Mouse (Mus musculus) embryonic facial prominence, embryonic 11.5 days (tissue): ENCODE measurements around the gene Nit1. TPM values are rescaled to one million over a fixed set of nuclear protein-coding genes. Genes with fewer than 3 reads are reported as not detected.
"Not testable (repeated sequence)": the region's sequence is repeated elsewhere in the genome, so short reads cannot be mapped to it uniquely, and the experiment has no call there.

Experiments used
- ATAC-seq: fragments of 200-750 bp; cut with Nextera tagmentation; replicated peaks from 2 replicates; pipeline ENCODE4 v1.8.0; 2017; ENCODE audit warnings: low read depth; ENCODE audit not compliant: insufficient number of reproducible peaks, low FRiP score, low TSS enrichment
- DNase-seq: peaks from one replicate; pipeline ENCODE4 v3.0.0-alpha.2; 2015; ENCODE audit warnings: low spot score
- H3K27ac ChIP-seq: fragments of 300-500 bp; sonication (generic); replicated peaks from 2 replicates; pipeline ENCODE4 v1.5.1; 2014; ENCODE audit warnings: mild to moderate bottlenecking, low read depth, low read length, control low read depth
- H3K27me3 ChIP-seq: fragments of 300-500 bp; sonication (generic); 2 replicates; pipeline ENCODE4 v1.6.1; 2014; ENCODE audit warnings: mild to moderate bottlenecking, low read length, moderate library complexity, mixed read lengths; ENCODE audit not compliant: control insufficient read depth, insufficient read depth
- H3K36me3 ChIP-seq: fragments of 300-500 bp; sonication (generic); replicated peaks from 2 replicates; pipeline ENCODE4 v1.6.1; 2014; ENCODE audit warnings: low read depth, mild to moderate bottlenecking, low read length, moderate library complexity, mixed read lengths; ENCODE audit not compliant: control insufficient read depth, insufficient read depth
- H3K4me1 ChIP-seq: fragments of 300-500 bp; sonication (generic); 2 replicates; pipeline ENCODE4 v1.6.1; 2014; ENCODE audit warnings: low read length, mixed read lengths; ENCODE audit not compliant: control insufficient read depth, insufficient read depth
- H3K4me2 ChIP-seq: fragments of 300-500 bp; sonication (generic); 2 replicates; pipeline ENCODE4 v1.6.1; 2014; ENCODE audit warnings: low read depth, mild to moderate bottlenecking, control low read depth, low read length, moderate library complexity
- H3K4me3 ChIP-seq: fragments of 300-500 bp; sonication (generic); 2 replicates; pipeline ENCODE4 v1.5.1; 2014; ENCODE audit warnings: low read depth, low read length, control low read depth
- H3K9ac ChIP-seq: fragments of 300-500 bp; sonication (generic); replicated peaks from 2 replicates; pipeline ENCODE4 v1.6.1; 2014; ENCODE audit warnings: mild to moderate bottlenecking, control low read depth, low read length
- H3K9me3 ChIP-seq: fragments of 300-500 bp; sonication (generic); replicated peaks from 2 replicates; pipeline ENCODE4 v1.6.1; 2016; ENCODE audit warnings: mild to moderate bottlenecking, low read length, inconsistent platforms, mixed read lengths; ENCODE audit not compliant: control insufficient read depth
- WGBS: fragments of 180-500 bp; shearing (Covaris S2); extraction: QIAGEN DNeasy Blood & Tissue Kit; methylation state at CpG from one replicate; pipeline ENCODE4 v1.1.7; 2014; 5-methylcytosine and 5-hydroxymethylcytosine counted together
- polyA plus RNA-seq: library from polyadenylated mRNA; unstranded; fragments of >200 nt; fragmentation: Nextera tagmentation; extraction: Ambion mirVana; gene quantifications from 2 replicates; pipeline ENCODE4 v1.2.1, GENCODE M21; 2014

The Nit1 gene
- polyA plus RNA-seq, 1 experiment from 2014 or later, result 29.8 TPM

GRCm38 (mm10) chr1:171309321-171309720 is 36.1 kb downstream of the Nit1 start:
- Histone ChIP-seq H3K9ac (no peak overlapping the region), H3K4me1 (no peaks in the 10 kb centered on the region), H3K4me2 (no peak overlapping the region), H3K27me3 (no peaks in the 10 kb centered on the region), H3K9me3 (no peaks in the 10 kb centered on the region), H3K4me3 (no peak overlapping the region), H3K27ac (no peak overlapping the region), H3K36me3 (no peaks in the 10 kb centered on the region)
- DNase-seq (no peak), ATAC-seq (no peak)
- WGBS, result 67% methylated on average over 2 of the region's 2 CpGs

- not testable (repeated sequence) for H3K27me3 ChIP-seq, H3K27ac ChIP-seq, H3K4me2 ChIP-seq, H3K4me1 ChIP-seq, H3K9ac ChIP-seq, H3K9me3 ChIP-seq, H3K4me3 ChIP-seq, H3K36me3 ChIP-seq, DNase-seq, ATAC-seq
- 73% methylated on average over 5 of the region's 5 CpGs for WGBS
Measured at GRCm38 (mm10) chr1:171306157-171306556, 39.3 kb downstream of the Nit1 start.

- no peaks in the 10 kb centered on the region for H3K9me3 ChIP-seq
- H3K27ac ChIP-seq, result no peak overlapping the region
- H3K4me1 ChIP-seq, result no peaks in the 10 kb centered on the region
- no peak for ATAC-seq
- DNase-seq, result no peak
- no peaks in the 10 kb centered on the region for H3K27me3 ChIP-seq
- H3K4me2 ChIP-seq, result no peak overlapping the region
- no peak overlapping the region for H3K4me3 ChIP-seq
- H3K9ac ChIP-seq, result no peak overlapping the region
- WGBS, result 63% methylated on average over 3 of the region's 3 CpGs
- H3K36me3 ChIP-seq, result no peaks in the 10 kb centered on the region
Measured at GRCm38 (mm10) chr1:171298226-171298625, 47.2 kb downstream of the Nit1 start.

- H3K27me3 ChIP-seq, result no peaks in the 10 kb centered on the region
- peak overlapping the region; percentile 91 for H3K9ac ChIP-seq
- peak overlapping the region; percentile 91 for H3K27ac ChIP-seq
- H3K36me3 ChIP-seq, result no peaks in the 10 kb centered on the region
- H3K4me1 ChIP-seq, result no peaks in the 10 kb centered on the region
- H3K4me2 ChIP-seq, result peak overlapping the region; percentile 45
- peak overlapping the region; percentile 71 for H3K4me3 ChIP-seq
- DNase-seq, result no peak
- no peaks in the 10 kb centered on the region for H3K9me3 ChIP-seq
- ATAC-seq, result peak; percentile 7; the same call in 1 of the 2 replicates
- 22% methylated on average over 3 of the region's 3 CpGs for WGBS
Measured at GRCm38 (mm10) chr1:171295063-171295402, 50.4 kb downstream of the Nit1 start.

- H3K9me3 ChIP-seq, result no peaks in the 10 kb centered on the region
- ATAC-seq, result peak; percentile 42
- H3K4me2 ChIP-seq, result peak within 1 kb of the TSS; percentile 46
- H3K36me3 ChIP-seq, result no peaks in the 10 kb centered on the region
- peak within 1 kb of the TSS; percentile 91 for H3K9ac ChIP-seq
- under 1% methylated on average over 42 of the region's 42 CpGs for WGBS
- no peaks in the 10 kb centered on the region for H3K27me3 ChIP-seq
- peak within 1 kb of the TSS; percentile 91 for H3K27ac ChIP-seq
- H3K4me3 ChIP-seq, result peak within 1 kb of the TSS; percentile 71
- DNase-seq, result peak; percentile 89
- no peaks in the 10 kb centered on the region for H3K4me1 ChIP-seq
Measured at GRCm38 (mm10) chr1:171294298-171295062, 51.0 kb downstream of the Nit1 start, which contains the start of gene Ufc1. Gene Ufc1, minus strand, starts transcription at chr1:171295024.

GRCm38 (mm10) chr1:171293906-171294297 is 51.5 kb downstream of the Nit1 start:
- H3K27me3 ChIP-seq, result no peaks in the 10 kb centered on the region
- H3K9me3 ChIP-seq, result no peaks in the 10 kb centered on the region
- peak overlapping the region; percentile 91; the same call in 1 of the 2 replicates for H3K27ac ChIP-seq
- ATAC-seq (no peak), DNase-seq (no peak)
- 55% methylated on average over 5 of the region's 5 CpGs for WGBS
- H3K4me3 ChIP-seq, result peak overlapping the region; percentile 71
- H3K4me1 ChIP-seq, result no peaks in the 10 kb centered on the region
- H3K9ac ChIP-seq, result peak overlapping the region; percentile 91
- H3K4me2 ChIP-seq, result peak overlapping the region; percentile 46
- no peaks in the 10 kb centered on the region; the same call in none of the 2 replicates for H3K36me3 ChIP-seq

GRCm38 (mm10) chr1:171293351-171293750 is 52.1 kb downstream of the Nit1 start:
- Histone ChIP-seq H3K36me3 (no peaks in the 10 kb centered on the region; the same call in none of the 2 replicates), H3K4me1 (no peaks in the 10 kb centered on the region), H3K4me2 (no peak overlapping the region), H3K9ac (no peak overlapping the region), H3K9me3 (no peaks in the 10 kb centered on the region), H3K27ac (no peak overlapping the region), H3K4me3 (no peak overlapping the region), H3K27me3 (no peaks in the 10 kb centered on the region)
- 84% methylated on average over 3 of the region's 3 CpGs for WGBS
- no peak for DNase-seq
- ATAC-seq, result no peak

GRCm38 (mm10) chr1:171288328-171288727 is 57.1 kb downstream of the Nit1 start:
- Histone ChIP-seq H3K4me1 (no peaks in the 10 kb centered on the region), H3K27me3 (no peaks in the 10 kb centered on the region), H3K36me3 (no peaks in the 10 kb centered on the region; the same call in none of the 2 replicates), H3K27ac (peak overlapping the region; percentile 88; the same call in 1 of the 2 replicates), H3K9me3 (no peaks in the 10 kb centered on the region), H3K4me2 (peak overlapping the region; percentile 67; the same call in 1 of the 2 replicates), H3K9ac (no peak overlapping the region), H3K4me3 (peak overlapping the region; percentile 90; the same call in 1 of the 2 replicates)
- 66% methylated on average over 4 of the region's 4 CpGs for WGBS
- DNase-seq, result no peak
- ATAC-seq, result no peak
